Mouse (Mus musculus) myocyte (in vitro differentiated cells): ENCODE measurements around the gene Olfr1012. TPM values are rescaled to one million over a fixed set of nuclear protein-coding genes. Genes with fewer than 3 reads are reported as not detected.
"Not testable (repeated sequence)": the region's sequence is repeated elsewhere in the genome, so short reads cannot be mapped to it uniquely, and the experiment has no call there.

Experiments used
- H3K27me3 ChIP-seq: one replicate; pipeline ENCODE4 v1.6.1; 2011; ENCODE audit not compliant: control insufficient read depth, insufficient read depth, insufficient read length
- H3K36me3 ChIP-seq: one replicate; pipeline ENCODE4 v1.6.1; 2011; ENCODE audit not compliant: control insufficient read depth, insufficient read depth
- H3K4me2 ChIP-seq: one replicate; pipeline ENCODE4 v1.6.1; 2011; ENCODE audit warnings: low read depth, control low read depth
- H3K4me3 ChIP-seq: one replicate; pipeline ENCODE4 v1.5.1; 2011; ENCODE audit warnings: mild to moderate bottlenecking, control low read depth, moderate library complexity
- H3K79me2 ChIP-seq: one replicate; pipeline ENCODE4 v1.6.1; 2011; ENCODE audit not compliant: control insufficient read depth, insufficient read depth
- H3ac ChIP-seq: one replicate; pipeline ENCODE4 v1.6.1; 2011; ENCODE audit not compliant: control insufficient read depth, insufficient read length
- CEBPB ChIP-seq: IDR thresholded peaks from 2 replicates; pipeline ENCODE4 v1.6.1; 2011; ENCODE audit warnings: mild to moderate bottlenecking, moderate library complexity; ENCODE audit not compliant: poor library complexity, insufficient read depth, severe bottlenecking
- E2F4 ChIP-seq: IDR thresholded peaks from one replicate; pipeline ENCODE4 v1.6.1; 2011; ENCODE audit warnings: mild to moderate bottlenecking, control low read depth, moderate library complexity; ENCODE audit not compliant: insufficient read depth
- MAX ChIP-seq: IDR thresholded peaks from one replicate; pipeline ENCODE4 v1.6.1; 2011; ENCODE audit warnings: low read depth, mild to moderate bottlenecking, control low read depth
- REST ChIP-seq: IDR thresholded peaks from one replicate; pipeline ENCODE4 v1.6.1; 2011; ENCODE audit warnings: mild to moderate bottlenecking, control low read depth, moderate library complexity; ENCODE audit not compliant: insufficient read depth, insufficient read length
- SRF ChIP-seq: IDR thresholded peaks from one replicate; pipeline ENCODE4 v1.6.1; 2011; ENCODE audit warnings: low read depth; ENCODE audit not compliant: control insufficient read depth, insufficient read length
- TCF12 ChIP-seq: IDR thresholded peaks from one replicate; pipeline ENCODE4 v1.6.1; 2011; ENCODE audit warnings: mild to moderate bottlenecking, control low read depth; ENCODE audit not compliant: poor library complexity, insufficient read depth, severe bottlenecking
- TCF3 ChIP-seq: IDR thresholded peaks from one replicate; pipeline ENCODE4 v1.6.1; 2011; ENCODE audit warnings: low read depth, control low read depth; ENCODE audit not compliant: insufficient read length
- USF1 ChIP-seq: IDR thresholded peaks from one replicate; pipeline ENCODE4 v1.6.1; 2011; ENCODE audit warnings: low read depth, mild to moderate bottlenecking, control low read depth, moderate library complexity
- polyA plus RNA-seq: library from polyadenylated mRNA; unstranded; fragments of >200 nt; fragmentation: generic; extraction: Trizol; gene quantifications from one replicate; pipeline ENCODE4 v1.2.1, GENCODE M21; 2012; ENCODE audit warnings: missing spikeins

Gene Olfr1012
- polyA plus RNA-seq, 1 experiment = not detected

GRCm38 (mm10) chr2:85711159-85711558 lies 51.4 kb downstream of the Olfr1012 start:
- H3K36me3 ChIP-seq = no peaks in the 10 kb centered on the region
- H3K27me3 ChIP-seq = no peaks in the 10 kb centered on the region
- TF ChIP-seq SRF (no peak), USF1 (no peak), TCF3 (no peak), E2F4 (no peak), MAX (no peak), REST (no peak), TCF12 (no peak), CEBPB (no peak)
- H3K4me3 ChIP-seq = no peak overlapping the region
- H3K4me2 ChIP-seq = no peak overlapping the region
- no peak overlapping the region for H3ac ChIP-seq
- no peaks in the 10 kb centered on the region for H3K79me2 ChIP-seq

DNA sequence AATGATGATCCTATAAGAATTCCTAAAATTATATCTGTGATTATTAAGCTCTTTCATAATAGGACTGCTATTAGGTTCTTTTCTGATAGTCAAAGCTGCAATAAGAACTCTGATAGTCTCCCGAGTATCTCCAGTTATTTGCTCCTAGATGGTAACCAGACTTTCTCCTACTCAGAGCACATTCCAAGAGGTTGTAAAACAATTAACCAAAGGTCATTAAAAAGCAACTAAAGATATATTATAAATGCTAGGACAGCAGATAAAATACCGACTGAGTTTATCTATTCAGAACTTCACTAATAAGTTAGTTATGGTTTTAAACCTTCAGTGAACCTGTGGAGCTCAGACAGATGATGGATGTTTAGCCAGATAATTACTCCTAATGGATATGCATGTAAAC lies 51.9 kb downstream of the Olfr1012 start:
- not testable (repeated sequence) for H3K27me3 ChIP-seq, H3K79me2 ChIP-seq, H3ac ChIP-seq, H3K36me3 ChIP-seq, H3K4me3 ChIP-seq, H3K4me2 ChIP-seq

Other genes starting within 250 kb of the Olfr1012 start
- not detected for gene 4833423E24Rik, start 243.7 kb downstream of the Olfr1012 start, polyA plus RNA-seq
- gene Olfr996, start 183.6 kb downstream of the Olfr1012 start, polyA plus RNA-seq = not detected
- not detected for gene Olfr998, start 173.8 kb downstream of the Olfr1012 start, polyA plus RNA-seq
- not detected for gene Olfr1000, start 150.9 kb downstream of the Olfr1012 start, polyA plus RNA-seq
- gene Olfr1002, start 112.1 kb downstream of the Olfr1012 start, polyA plus RNA-seq = not detected
- not detected for gene Olfr154, start 98.3 kb downstream of the Olfr1012 start, polyA plus RNA-seq
- gene Olfr1006, start 84.0 kb downstream of the Olfr1012 start, polyA plus RNA-seq = not detected
- not detected for gene Olfr1008, start 73.3 kb downstream of the Olfr1012 start, polyA plus RNA-seq
- not detected for gene Olfr1009, start 47.3 kb downstream of the Olfr1012 start, polyA plus RNA-seq
- not detected for gene Olfr1013, start 4.3 kb upstream of the Olfr1012 start, polyA plus RNA-seq
- not detected for gene Olfr1014, start 9.9 kb upstream of the Olfr1012 start, polyA plus RNA-seq
- gene Olfr1015, start 19.3 kb upstream of the Olfr1012 start, polyA plus RNA-seq = not detected
- gene Olfr1016, start 39.8 kb upstream of the Olfr1012 start, polyA plus RNA-seq = not detected
- gene Olfr1018, start 55.7 kb upstream of the Olfr1012 start, polyA plus RNA-seq = not detected
- not detected for gene Olfr1019, start 82.7 kb upstream of the Olfr1012 start, polyA plus RNA-seq
- not detected for gene Olfr1020, start 84.3 kb upstream of the Olfr1012 start, polyA plus RNA-seq
- not detected for gene Olfr1022, start 105.8 kb upstream of the Olfr1012 start, polyA plus RNA-seq
- not detected for gene Olfr1023, start 122.9 kb upstream of the Olfr1012 start, polyA plus RNA-seq
- gene Olfr1024, start 142.3 kb upstream of the Olfr1012 start, polyA plus RNA-seq = not detected
- not detected for gene Olfr1025-ps1, start 152.4 kb upstream of the Olfr1012 start, polyA plus RNA-seq
- not detected for gene Olfr1026, start 158.8 kb upstream of the Olfr1012 start, polyA plus RNA-seq
- not detected for gene Olfr1028, start 187.7 kb upstream of the Olfr1012 start, polyA plus RNA-seq
- not detected for gene Olfr1029, start 211.1 kb upstream of the Olfr1012 start, polyA plus RNA-seq
- gene Olfr1030, start 216.5 kb upstream of the Olfr1012 start, polyA plus RNA-seq = not detected
- not detected for gene Olfr1031, start 227.5 kb upstream of the Olfr1012 start, polyA plus RNA-seq
- gene Olfr1032, start 242.8 kb upstream of the Olfr1012 start, polyA plus RNA-seq = not detected